Mouse (Mus musculus) cortical plate, adult 2 months (tissue): Measurements from ENCODE around the gene Tcl1b4.
"Not testable (repeated sequence)": the region's sequence is repeated elsewhere in the genome, so short reads cannot be mapped to it uniquely, and the experiment has no call there.

Experiments used
- CTCF ChIP-seq: fragments of 200-500 bp; IDR thresholded peaks from 2 replicates; pipeline ENCODE4 v1.5.1; 2011; ENCODE audit warnings: mild to moderate bottlenecking, control low read depth, low read length; ENCODE audit not compliant: insufficient read depth; ENCODE audit errors: extremely low read depth
- POLR2A ChIP-seq: fragments of 200-500 bp; IDR thresholded peaks from 2 replicates; pipeline ENCODE4 v1.6.1; 2011; ENCODE audit warnings: mild to moderate bottlenecking, low read length, control low read depth; ENCODE audit not compliant: insufficient read depth; ENCODE audit errors: extremely low read depth

DNA sequence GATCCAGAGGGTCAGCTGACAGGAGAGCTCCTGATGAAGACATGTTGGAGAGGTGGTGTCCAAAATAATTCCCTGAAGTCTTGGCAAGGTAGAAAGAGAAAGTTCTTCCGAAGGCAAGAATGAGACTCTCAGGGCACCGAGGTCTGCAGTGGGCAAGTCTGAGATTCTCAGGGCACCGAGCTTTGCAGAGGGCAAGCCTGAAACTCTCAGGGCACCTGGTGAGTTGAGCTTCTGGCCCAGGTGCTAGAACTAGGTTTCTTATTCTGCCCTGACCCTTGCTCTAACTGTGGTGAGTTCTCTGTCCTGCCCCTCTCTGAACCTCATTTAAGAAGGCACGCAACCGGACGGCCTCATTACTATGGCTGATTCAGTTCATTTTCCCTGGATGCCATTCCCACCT, 11.0 kb upstream of the Tcl1b4 start, which contains the start of gene Tcl1b3:
- TF ChIP-seq CTCF, POLR2A: not testable (repeated sequence)
